Mouse (Mus musculus): ENCODE results near the gene Zswim7. TPM values are rescaled to one million over a fixed set of nuclear protein-coding genes. Genes with fewer than 3 reads are reported as not detected.
A peak's percentile ranks its signal among the peaks of the same experiment; 100 is the strongest.

The Zswim7 gene
- total RNA-seq, 2 experiments from 2014 or later: 33.5 to 40.6 TPM

GRCm38 (mm10) chr11:62278027-62278426 lies 3.1 kb downstream of the Zswim7 start:
- intact Hi-C loops (cut with DNase I): no loop called here
- DNase-seq: peak; percentile 59
- Histone ChIP-seq H3K4me3 (no peak overlapping the region), H3K27ac (no peak overlapping the region)
- peak; percentile 65 for TF ChIP-seq CTCF (IDR thresholded peaks at IDR 0.05)

DNA sequence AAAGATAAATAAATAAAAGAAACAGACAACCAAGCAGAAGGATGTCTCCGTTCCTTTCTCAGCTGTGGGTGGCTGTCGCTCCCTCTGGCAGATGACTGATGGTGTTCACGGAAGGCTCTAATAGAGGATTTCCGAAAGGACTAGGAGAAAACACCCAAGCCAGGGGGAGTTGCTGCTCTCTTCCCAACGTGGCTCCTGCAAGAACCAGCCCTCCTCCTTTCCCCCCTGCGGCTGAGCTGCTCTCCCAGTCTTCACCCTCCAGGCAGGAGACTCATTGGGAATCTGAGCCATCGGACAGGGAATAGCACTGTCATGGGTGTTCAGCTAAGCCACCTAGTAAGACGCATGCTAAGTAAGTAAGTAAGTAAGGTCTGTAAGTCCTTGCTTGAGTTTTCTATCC lies 4.1 kb downstream of the Zswim7 start:
- no peak for TF ChIP-seq CTCF (IDR thresholded peaks at IDR 0.05)
- intact Hi-C loops (cut with DNase I): no loop called here
- no peak overlapping the region for H3K4me3 ChIP-seq
- no peak overlapping the region for H3K27ac ChIP-seq
- no peak for DNase-seq

- Histone ChIP-seq H3K4me3 (no peak overlapping the region), H3K27ac (no peak overlapping the region)
- no peak for DNase-seq
- intact Hi-C loops (cut with DNase I): no loop called here
- no peak for TF ChIP-seq CTCF (IDR thresholded peaks at IDR 0.05)
These were observed 10.3 kb downstream of the Zswim7 start for GRCm38 (mm10) chr11:62270851-62271250.

- no peak for TF ChIP-seq CTCF (IDR thresholded peaks at IDR 0.05)
- intact Hi-C loops (cut with DNase I): no loop called here
- peak; percentile 7 for DNase-seq
- Histone ChIP-seq H3K4me3 (no peak overlapping the region), H3K27ac (no peak overlapping the region)
These were observed 12.1 kb downstream of the Zswim7 start for GRCm38 (mm10) chr11:62269097-62269496.

- no peak for TF ChIP-seq CTCF (IDR thresholded peaks at IDR 0.05)
- H3K27ac ChIP-seq: no peak overlapping the region
- peak; percentile 1 for DNase-seq
- intact Hi-C loops (cut with DNase I): no loop called here
- H3K4me3 ChIP-seq: no peak overlapping the region
These were observed 12.8 kb downstream of the Zswim7 start for GRCm38 (mm10) chr11:62268381-62268780.

- Histone ChIP-seq H3K27ac (no peak overlapping the region), H3K4me3 (no peak overlapping the region)
- no peak for TF ChIP-seq CTCF (IDR thresholded peaks at IDR 0.05)
- intact Hi-C loops (cut with DNase I): no loop called here
- DNase-seq: no peak
These were observed 14.5 kb downstream of the Zswim7 start for GRCm38 (mm10) chr11:62266466-62267214.

DNA sequence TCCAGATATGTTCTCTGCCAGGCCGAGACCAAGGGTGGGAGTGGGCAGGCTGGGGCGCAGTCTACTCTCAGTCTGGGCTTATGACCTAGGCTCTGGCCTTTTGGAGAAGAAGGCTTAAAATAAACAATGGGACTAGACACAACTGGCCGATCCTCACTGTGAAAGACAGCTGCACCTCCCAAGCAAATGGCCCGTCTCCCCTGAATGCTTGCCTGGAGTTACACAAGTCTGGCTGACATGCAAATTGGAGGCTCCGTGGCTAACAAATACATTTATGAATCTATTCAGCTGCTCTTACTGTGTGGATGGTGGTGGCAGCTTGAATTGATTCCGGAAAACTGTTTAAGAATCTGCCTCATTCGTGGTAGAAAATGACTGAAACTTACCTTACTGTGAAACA lies 15.5 kb downstream of the Zswim7 start:
- DNase-seq: no peak
- TF ChIP-seq CTCF (IDR thresholded peaks at IDR 0.05): no peak
- intact Hi-C loops (cut with DNase I): no loop called here
- Histone ChIP-seq H3K4me3 (no peak overlapping the region), H3K27ac (no peak overlapping the region)

- H3K27ac ChIP-seq: no peak overlapping the region
- intact Hi-C loops (cut with DNase I): no loop called here
- DNase-seq: no peak
- H3K4me3 ChIP-seq: no peak overlapping the region
- no peak for TF ChIP-seq CTCF (IDR thresholded peaks at IDR 0.05)
These were observed 17.2 kb downstream of the Zswim7 start for GRCm38 (mm10) chr11:62264018-62264417.

DNA sequence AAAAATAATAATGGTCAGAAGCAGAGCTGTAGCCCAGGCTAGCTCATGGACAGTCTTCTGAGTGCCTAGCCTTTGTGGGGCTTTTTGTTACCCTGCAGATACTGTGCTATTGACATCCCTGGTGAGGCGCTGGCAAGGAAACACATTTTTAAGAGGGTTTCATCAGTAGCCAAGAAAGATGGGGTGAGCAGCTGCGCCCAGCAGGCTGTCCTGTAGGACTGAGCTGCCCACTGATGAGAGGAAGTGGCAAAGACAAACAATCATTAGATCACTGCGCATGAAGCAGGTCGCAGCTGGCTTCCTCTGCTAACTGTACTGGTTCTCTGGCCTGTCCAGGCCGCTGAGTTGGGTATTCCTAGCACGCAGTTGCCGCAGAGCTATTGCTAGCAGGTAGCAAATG lies 17.6 kb downstream of the Zswim7 start:
- no peak for TF ChIP-seq CTCF (IDR thresholded peaks at IDR 0.05)
- H3K4me3 ChIP-seq: no peak overlapping the region
- intact Hi-C loops (cut with DNase I): no loop called here
- H3K27ac ChIP-seq: no peak overlapping the region
- peak; percentile 7 for DNase-seq

GRCm38 (mm10) chr11:62259214-62259613 lies 22.0 kb downstream of the Zswim7 start:
- TF ChIP-seq CTCF (IDR thresholded peaks at IDR 0.05): no peak
- intact Hi-C loops (cut with DNase I): no loop called here
- Histone ChIP-seq H3K27ac (no peak overlapping the region), H3K4me3 (no peak overlapping the region)
- DNase-seq: peak; percentile 5

GRCm38 (mm10) chr11:62253380-62253779 lies 27.8 kb downstream of the Zswim7 start:
- no peak for TF ChIP-seq CTCF (IDR thresholded peaks at IDR 0.05)
- intact Hi-C loops (cut with DNase I): no loop called here
- H3K4me3 ChIP-seq: no peak overlapping the region
- no peak overlapping the region for H3K27ac ChIP-seq
- DNase-seq: no peak

- peak; percentile 44 for DNase-seq
- H3K27ac ChIP-seq: no peak overlapping the region
These were observed 30.1 kb downstream of the Zswim7 start for GRCm38 (mm10) chr11:62251047-62251446.

DNA sequence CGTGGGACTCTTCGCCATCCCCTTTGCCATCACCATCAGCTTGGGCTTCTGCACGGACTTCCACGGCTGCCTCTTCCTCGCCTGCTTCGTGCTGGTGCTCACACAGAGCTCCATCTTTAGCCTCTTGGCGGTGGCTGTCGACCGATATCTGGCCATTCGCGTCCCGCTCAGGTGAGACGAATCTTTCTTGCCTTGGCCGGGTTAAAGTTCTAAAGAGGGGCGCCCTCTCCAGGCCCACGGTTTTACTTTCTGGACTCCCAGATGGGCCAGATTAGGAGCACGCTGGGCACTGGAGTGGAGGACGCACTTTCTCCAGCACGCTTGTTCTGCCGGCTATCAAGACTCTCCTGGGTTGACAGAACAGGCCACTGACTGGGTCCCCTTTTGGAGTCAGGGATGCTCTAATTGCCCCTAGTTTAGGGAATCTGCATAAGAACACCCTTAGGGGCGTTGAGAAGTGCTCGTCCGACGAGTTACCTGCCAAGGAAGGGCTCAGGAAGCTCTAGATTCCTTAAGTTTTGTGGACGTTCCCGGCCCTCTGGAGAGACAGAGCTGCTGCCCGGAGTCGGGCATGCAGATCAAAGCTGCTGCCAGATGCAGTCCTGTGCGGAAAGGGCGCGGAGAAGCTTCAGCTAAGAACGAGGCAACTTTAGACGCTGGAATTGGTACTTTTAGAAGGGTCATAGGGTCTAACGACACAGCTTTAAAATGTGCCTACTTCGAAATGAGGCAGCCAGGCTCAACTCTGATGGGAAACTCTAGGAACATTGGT lies 31.7 kb downstream of the Zswim7 start:
- H3K4me3 ChIP-seq: peak overlapping the region; percentile 86
- peak; percentile 42 for DNase-seq
- peak; percentile 40 for TF ChIP-seq CTCF (IDR thresholded peaks at IDR 0.05)
- H3K27ac ChIP-seq: peak overlapping the region; percentile 76
- intact Hi-C loops (cut with DNase I): no loop called here

More at GRCm38 (mm10) chr11:62251047-62251446, 30.1 kb downstream of the Zswim7 start:
- peak overlapping the region; percentile 86 for H3K4me3 ChIP-seq
- intact Hi-C loops (cut with DNase I): no loop called here
- no peak for TF ChIP-seq CTCF (IDR thresholded peaks at IDR 0.05)

Data from gastrocnemius, adult 2 months (tissue).